Mouse (Mus musculus): ENCODE data around the gene Fgfr2. TPM values are rescaled to one million over a fixed set of nuclear protein-coding genes. Genes with fewer than 3 reads are reported as not detected.

The Fgfr2 gene
- total RNA-seq, 1 experiment: 37.5 TPM

DNA sequence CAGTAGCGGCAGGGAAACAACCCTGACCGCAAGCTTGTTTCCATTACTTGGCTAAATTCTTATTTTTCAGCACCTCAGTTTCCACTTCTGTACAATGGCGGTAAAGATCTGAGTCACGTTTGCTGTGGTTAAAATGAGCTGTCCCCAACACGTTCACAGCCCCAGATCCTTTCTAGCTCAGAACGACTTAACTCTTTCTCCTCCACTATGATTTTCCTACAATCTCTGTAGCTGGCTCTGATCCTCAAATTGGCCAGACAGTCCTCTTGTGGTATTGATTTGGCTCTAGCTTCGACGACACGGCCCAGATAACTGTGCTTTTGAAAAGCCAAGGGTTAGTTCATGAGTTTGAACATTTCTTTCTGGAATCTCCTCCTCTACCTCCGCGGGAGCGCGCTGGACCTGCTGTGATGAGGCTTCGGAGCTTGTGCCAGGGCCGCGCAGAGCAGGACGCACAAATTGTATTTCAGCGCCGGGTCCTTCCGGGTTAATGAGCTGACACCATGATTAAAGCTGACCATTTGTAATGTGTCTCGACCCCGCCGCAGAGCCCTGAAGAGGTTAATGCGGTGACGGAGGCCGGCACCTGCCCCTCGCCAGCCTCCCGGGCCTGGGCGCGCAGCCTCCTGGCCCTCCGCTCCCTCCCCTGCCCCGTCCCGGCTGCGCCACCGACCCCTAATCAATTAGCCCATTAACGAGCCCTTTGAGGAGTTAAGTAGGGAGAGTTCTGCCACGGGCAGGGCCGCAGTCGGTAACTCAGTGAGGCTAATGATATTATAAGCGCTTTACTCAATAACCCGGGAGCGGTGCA lies 1571.0 kb downstream of the Fgfr2 start:
- no peak overlapping the region for H3K27ac ChIP-seq (ENCODE audit: insufficient read depth, low read depth, low read length, poor library complexity, severe bottlenecking)
- H3K4me1 ChIP-seq (ENCODE audit: control insufficient read depth in 2 of 2, insufficient read depth in 2 of 2, low read length in 2 of 2, poor library complexity in 1 of 2): peaks cover 0 to 4% of the 10 kb centered on the region in 2 experiments; a peak in 1 of 4 replicates
- in situ Hi-C loops (cut with MboI; ENCODE audit: low sequenced_read_pairs in 2 of 2, unreplicated experiment in 2 of 2): loop anchor here (10.0 kb wide), 1 partner anchor 1043 kb away; the partner anchor contains the start of gene Nkx1-2 (in 2 of the 2)
- H3K9me3 ChIP-seq (ENCODE audit: control insufficient read depth, insufficient read depth, low read depth, low read length): no peaks in the 10 kb centered on the region
- DNase-seq (ENCODE audit: low read depth, low spot score): no peak
- no peak overlapping the region for H3K9ac ChIP-seq (ENCODE audit: insufficient read depth, low read depth, low read length, poor library complexity, severe bottlenecking)
- no peaks in the 10 kb centered on the region for H3K36me3 ChIP-seq (ENCODE audit: control insufficient read depth, insufficient read depth, low read length, poor library complexity, severe bottlenecking)
- TF ChIP-seq ZC3H11A (IDR thresholded peaks at IDR 0.05; ENCODE audit: borderline replicate concordance, low read depth, low read length) (no peak), HCFC1 (IDR thresholded peaks at IDR 0.05; ENCODE audit: borderline replicate concordance, insufficient read depth, low read length) (no peak), ZNF384 (IDR thresholded peaks at IDR 0.05; ENCODE audit: low read depth, low read length) (no peak), MAFK (IDR thresholded peaks at IDR 0.05; ENCODE audit: insufficient read depth, low read depth, low read length) (no peak), CHD2 (IDR thresholded peaks at IDR 0.05; ENCODE audit: low read depth, low read length) (no peak)
- no peak overlapping the region for H3K4me3 ChIP-seq (ENCODE audit: insufficient read depth in 1 of 2, low read depth in 1 of 2, low read length in 2 of 2, poor library complexity in 1 of 2, severe bottlenecking in 1 of 2)

DNA sequence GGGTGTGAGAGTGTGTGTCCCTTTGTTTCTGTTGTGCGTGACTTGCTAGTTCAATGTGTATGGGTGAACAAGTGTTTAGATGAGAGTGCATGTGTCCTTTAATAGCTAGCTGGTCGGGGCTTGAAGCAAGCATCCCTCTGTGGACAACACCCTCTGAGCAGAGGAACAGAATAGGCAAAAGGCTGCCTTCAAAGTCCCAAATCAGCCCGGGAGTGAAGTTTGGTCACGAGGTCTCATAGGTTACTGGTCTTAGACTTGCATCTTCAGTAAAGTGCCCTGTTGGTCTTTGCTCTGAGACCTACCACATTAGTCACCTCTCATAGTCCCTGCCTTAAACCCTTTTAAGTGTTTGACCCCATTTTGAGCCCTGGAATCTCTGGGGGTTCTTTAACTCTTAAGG lies 1571.7 kb downstream of the Fgfr2 start:
- in situ Hi-C loops (cut with MboI; ENCODE audit: low sequenced_read_pairs in 2 of 2, unreplicated experiment in 2 of 2): loop anchor here (10.0 kb wide), 1 partner anchor 1043 kb away; the partner anchor contains the start of gene Nkx1-2 (in 2 of the 2)
- Histone ChIP-seq H3K27ac (ENCODE audit: insufficient read depth, low read depth, low read length, poor library complexity, severe bottlenecking) (no peak overlapping the region), H3K4me1 (ENCODE audit: control insufficient read depth in 2 of 2, insufficient read depth in 2 of 2, low read length in 2 of 2, poor library complexity in 1 of 2) (peaks cover 0 to 4% of the 10 kb centered on the region in 2 experiments; a peak in 1 of 4 replicates), H3K36me3 (ENCODE audit: control insufficient read depth, insufficient read depth, low read length, poor library complexity, severe bottlenecking) (no peaks in the 10 kb centered on the region), H3K4me3 (ENCODE audit: insufficient read depth in 1 of 2, low read depth in 1 of 2, low read length in 2 of 2, poor library complexity in 1 of 2, severe bottlenecking in 1 of 2) (no peak overlapping the region), H3K9ac (ENCODE audit: insufficient read depth, low read depth, low read length, poor library complexity, severe bottlenecking) (no peak overlapping the region), H3K9me3 (ENCODE audit: control insufficient read depth, insufficient read depth, low read depth, low read length) (no peaks in the 10 kb centered on the region)
- no peak for DNase-seq (ENCODE audit: low read depth, low spot score)
- TF ChIP-seq MAFK (IDR thresholded peaks at IDR 0.05; ENCODE audit: insufficient read depth, low read depth, low read length): no peak
- no peak for TF ChIP-seq HCFC1 (IDR thresholded peaks at IDR 0.05; ENCODE audit: borderline replicate concordance, insufficient read depth, low read length)
- TF ChIP-seq CHD2 (IDR thresholded peaks at IDR 0.05; ENCODE audit: low read depth, low read length): no peak
- TF ChIP-seq ZC3H11A (IDR thresholded peaks at IDR 0.05; ENCODE audit: borderline replicate concordance, low read depth, low read length): no peak
- TF ChIP-seq ZNF384 (IDR thresholded peaks at IDR 0.05; ENCODE audit: low read depth, low read length): no peak

DNA sequence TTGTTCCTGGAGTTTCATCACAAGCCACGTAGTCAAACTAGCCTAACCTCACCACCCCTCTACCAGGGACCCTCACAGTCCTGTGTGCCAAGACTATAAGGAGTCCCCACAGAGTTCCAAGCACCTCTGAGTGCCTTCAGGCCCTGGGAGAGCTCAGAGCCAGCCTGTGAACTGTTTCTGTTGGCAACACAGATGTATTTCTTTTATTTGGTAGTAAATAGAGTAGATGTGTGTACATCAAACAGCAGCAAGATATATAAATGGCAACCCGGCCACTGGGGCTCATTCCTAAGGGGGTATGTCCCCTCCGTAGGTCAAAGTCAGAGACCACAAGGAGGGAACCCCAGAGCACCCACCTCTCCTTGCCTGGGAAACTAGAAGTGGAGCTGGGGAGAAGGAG lies 1574.7 kb downstream of the Fgfr2 start, which contains the start of gene Hmx2:
Gene Hmx2, plus strand, starts transcription at position 301 of the 400 bp plus-strand sequence.
- no peak within 1 kb of the TSS for H3K27ac ChIP-seq (ENCODE audit: insufficient read depth, low read depth, low read length, poor library complexity, severe bottlenecking)
- no peak within 1 kb of the TSS for H3K4me3 ChIP-seq (ENCODE audit: insufficient read depth in 1 of 2, low read depth in 1 of 2, low read length in 2 of 2, poor library complexity in 1 of 2, severe bottlenecking in 1 of 2)
- H3K9ac ChIP-seq (ENCODE audit: insufficient read depth, low read depth, low read length, poor library complexity, severe bottlenecking): no peak within 1 kb of the TSS

DNA sequence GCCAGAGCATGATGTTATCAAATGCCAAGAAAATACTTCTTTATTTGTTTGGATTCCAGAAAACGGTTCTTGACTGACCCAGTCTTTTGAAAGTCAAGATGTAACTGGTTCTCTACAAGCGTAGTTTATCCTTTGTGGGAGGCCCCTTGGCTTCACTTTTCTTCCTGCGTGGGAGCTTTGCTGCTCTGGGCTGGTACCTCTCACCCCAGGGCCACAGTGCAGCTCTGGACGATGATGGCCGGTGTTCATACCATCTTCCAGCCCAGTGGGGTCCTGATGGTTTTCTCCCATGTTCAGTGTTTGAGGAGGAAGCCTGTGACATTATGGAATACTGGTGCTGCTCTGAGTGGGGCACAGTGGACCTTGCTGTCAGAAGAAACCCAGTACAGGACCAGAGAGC lies 1575.7 kb downstream of the Fgfr2 start:
- no peak for DNase-seq (ENCODE audit: low read depth, low spot score)
- Histone ChIP-seq H3K4me3 (ENCODE audit: insufficient read depth in 1 of 2, low read depth in 1 of 2, low read length in 2 of 2, poor library complexity in 1 of 2, severe bottlenecking in 1 of 2) (no peak overlapping the region), H3K4me1 (ENCODE audit: control insufficient read depth in 2 of 2, insufficient read depth in 2 of 2, low read length in 2 of 2, poor library complexity in 1 of 2) (peaks cover 0 to 2% of the 10 kb centered on the region in 2 experiments; a peak in 1 of 4 replicates), H3K9ac (ENCODE audit: insufficient read depth, low read depth, low read length, poor library complexity, severe bottlenecking) (no peak overlapping the region), H3K36me3 (ENCODE audit: control insufficient read depth, insufficient read depth, low read length, poor library complexity, severe bottlenecking) (no peaks in the 10 kb centered on the region), H3K27ac (ENCODE audit: insufficient read depth, low read depth, low read length, poor library complexity, severe bottlenecking) (no peak overlapping the region), H3K9me3 (ENCODE audit: control insufficient read depth, insufficient read depth, low read depth, low read length) (no peaks in the 10 kb centered on the region)
- in situ Hi-C loops (cut with MboI; ENCODE audit: low sequenced_read_pairs in 2 of 2, unreplicated experiment in 2 of 2): loop anchor here (25.0 kb wide), 1 partner anchor 340 kb away; no protein-coding TSS in a partner anchor
- no peak for TF ChIP-seq HCFC1 (IDR thresholded peaks at IDR 0.05; ENCODE audit: borderline replicate concordance, insufficient read depth, low read length)
- TF ChIP-seq CHD2 (IDR thresholded peaks at IDR 0.05; ENCODE audit: low read depth, low read length): no peak
- no peak for TF ChIP-seq ZNF384 (IDR thresholded peaks at IDR 0.05; ENCODE audit: low read depth, low read length)
- no peak for TF ChIP-seq MAFK (IDR thresholded peaks at IDR 0.05; ENCODE audit: insufficient read depth, low read depth, low read length)
- TF ChIP-seq ZC3H11A (IDR thresholded peaks at IDR 0.05; ENCODE audit: borderline replicate concordance, low read depth, low read length): no peak

More for the DNA sequence above, 1574.7 kb downstream of the Fgfr2 start, which contains the start of gene Hmx2:
- Histone ChIP-seq H3K36me3 (ENCODE audit: control insufficient read depth, insufficient read depth, low read length, poor library complexity, severe bottlenecking) (no peaks in the 10 kb centered on the region), H3K9me3 (ENCODE audit: control insufficient read depth, insufficient read depth, low read depth, low read length) (no peaks in the 10 kb centered on the region), H3K4me1 (ENCODE audit: control insufficient read depth in 2 of 2, insufficient read depth in 2 of 2, low read length in 2 of 2, poor library complexity in 1 of 2) (peaks cover 0 to 2% of the 10 kb centered on the region in 2 experiments; a peak in 1 of 4 replicates)
- TF ChIP-seq HCFC1 (IDR thresholded peaks at IDR 0.05; ENCODE audit: borderline replicate concordance, insufficient read depth, low read length) (no peak), MAFK (IDR thresholded peaks at IDR 0.05; ENCODE audit: insufficient read depth, low read depth, low read length) (no peak), ZC3H11A (IDR thresholded peaks at IDR 0.05; ENCODE audit: borderline replicate concordance, low read depth, low read length) (no peak), CHD2 (IDR thresholded peaks at IDR 0.05; ENCODE audit: low read depth, low read length) (no peak), ZNF384 (IDR thresholded peaks at IDR 0.05; ENCODE audit: low read depth, low read length) (no peak)
- in situ Hi-C loops (cut with MboI; ENCODE audit: low sequenced_read_pairs in 2 of 2, unreplicated experiment in 2 of 2): loop anchor here (25.0 kb wide), 1 partner anchor 339 kb away; no protein-coding TSS in a partner anchor
- DNase-seq (ENCODE audit: low read depth, low spot score): no peak
